Comparison of ENCODE assay signal across 12 mouse cellular contexts in the genomic region with DNA sequence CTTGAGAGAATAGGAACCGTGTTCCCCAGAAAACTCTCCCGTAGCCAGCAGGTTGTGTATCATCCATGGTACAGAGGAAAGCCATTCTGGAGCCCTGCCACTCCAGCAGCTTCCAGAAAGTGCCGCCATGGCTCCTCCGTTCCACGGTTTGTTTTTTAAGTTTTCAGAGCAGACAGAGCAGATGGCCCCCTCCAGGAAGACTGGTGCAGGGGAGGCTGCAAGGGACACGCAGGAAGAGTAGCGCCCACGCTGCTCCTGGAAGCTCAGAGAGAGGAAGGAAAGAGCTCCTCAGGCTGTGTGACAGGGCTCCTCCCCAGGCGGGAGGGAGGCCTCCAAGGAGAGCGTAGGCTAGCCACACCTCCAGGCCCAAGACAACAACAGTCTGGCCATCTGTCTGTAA. TPM values are rescaled to one million over a fixed set of nuclear protein-coding genes. Genes with fewer than 3 reads are reported as not detected.
DNase-seq lines count a peak whose midpoint lies in the region; ATAC-seq and TF ChIP-seq lines count a peak whose summit lies in the region.
"Had no signal": no experiment of that assay in that cellular context is flagged by ENCODE, and none has a peak within 500 bp of the region (broad histone marks: within the 10 kb centered on the region; RNA-seq: fewer than 3 reads in every experiment).

No protein-coding gene starts in this region.

- peak; percentile 72 for ATAC-seq in cerebellum, adult (ENCODE audit: insufficient number of reproducible peaks, low FRiP score, low TSS enrichment)
- ATAC-seq: Patski had no signal

- H3K4me3 ChIP-seq in left cerebral cortex, adult 2 months, result no peak overlapping the region
- H3K4me3 ChIP-seq: heart, adult 2 months had no signal

- TF ChIP-seq CTCF in left cerebral cortex, adult 2 months (IDR thresholded peaks at IDR 0.05), result no peak

- intact Hi-C loops in left cerebral cortex, adult 2 months (cut with DNase I), result loop anchor here (2.0 kb wide), 2 partner anchors 23 to 31 kb away; no protein-coding TSS in a partner anchor

- DNase-seq in cerebellum, postnatal 4 days (ENCODE audit: low spot score in 2 of 2), result no peak
- peak; percentile 60 to 69 for DNase-seq in frontal cortex, postnatal 25 days (ENCODE audit: low spot score in 2 of 2)
- peak; percentile 83 to 86 for DNase-seq in left cerebral cortex, adult 2 months (ENCODE audit: extremely low spot score in 1 of 2, low spot score in 2 of 2)
- DNase-seq in right cerebral cortex, postnatal 10 days (ENCODE audit: low spot score in 2 of 2), result peak; percentile 85 to 92
- no peak for DNase-seq in lung, postnatal 25 days (ENCODE audit: low spot score)
- DNase-seq in natural killer cell, adult 2 months (ENCODE audit: low spot score in 2 of 2), result no peak
- no peak for DNase-seq in yolk sac, embryonic 10.5 days (ENCODE audit: low spot score)
- DNase-seq: heart, adult 2 months; kidney, postnatal 14 days had no signal

- H3K27ac ChIP-seq in left cerebral cortex, adult 2 months, result peak overlapping the region; percentile 88
- H3K27ac ChIP-seq: heart, adult 2 months; macrophage had no signal

RNA-seq across cellular contexts. Expression of gene Kcnq2, which starts 15.1 kb away (rescaled TPM):
- total RNA-seq in left cerebral cortex, adult 2 months (2021), result 100 to 1,000 TPM; 275 to 280 TPM

RNA-seq across cellular contexts. Expression of gene Eef1a2, which starts 36.9 kb away (rescaled TPM):
- total RNA-seq in left cerebral cortex, adult 2 months (2021), result 1,000 to 10,000 TPM; 1,380 to 1,388 TPM

Comparison
In these comparisons a context has a peak if more than half of its experiments do, and no peak if none do; other contexts are left out.
1. DNase-seq: peak in frontal cortex, postnatal 25 days (2 of 2), left cerebral cortex, adult 2 months (2 of 2) and right cerebral cortex, postnatal 10 days (2 of 2); none in cerebellum, postnatal 4 days (0 of 2), lung, postnatal 25 days (single experiment), natural killer cell, adult 2 months (0 of 2) and yolk sac, embryonic 10.5 days (single experiment).